Mouse (Mus musculus) CD8-positive naive resting alpha-beta T cell, adult 2 months (primary cell): ENCODE data around the gene Slc10a7.

Experiments used
- DNase-seq, 2 experiments: peaks; one replicate each; pipeline ENCODE4 v3.0.0; 2022; ENCODE audit warnings: low read depth in 2 of 2, low spot score in 2 of 2

Slc10a7 gene

GRCm38 (mm10) chr8:78622362-78622761, 113.2 kb downstream of the Slc10a7 start:
- DNase-seq: peak in 1 of 2 experiments; percentile 24

- no peak for DNase-seq
These were observed 114.8 kb downstream of the Slc10a7 start for GRCm38 (mm10) chr8:78623972-78624371.

GRCm38 (mm10) chr8:78624738-78625442, 115.7 kb downstream of the Slc10a7 start:
- DNase-seq: no peak

- DNase-seq: no peak
These were observed 117.5 kb downstream of the Slc10a7 start for GRCm38 (mm10) chr8:78626632-78627031.

GRCm38 (mm10) chr8:78627793-78628192, 118.6 kb downstream of the Slc10a7 start:
- DNase-seq: no peak

- no peak for DNase-seq
These were observed 121.4 kb downstream of the Slc10a7 start for GRCm38 (mm10) chr8:78630414-78631164.

GRCm38 (mm10) chr8:78633012-78633411, 123.9 kb downstream of the Slc10a7 start:
- DNase-seq: no peak

- DNase-seq: no peak
These were observed 124.9 kb downstream of the Slc10a7 start for GRCm38 (mm10) chr8:78634018-78634417.

GRCm38 (mm10) chr8:78634523-78635240, 125.5 kb downstream of the Slc10a7 start:
- DNase-seq: no peak

- no peak for DNase-seq
These were observed 126.2 kb downstream of the Slc10a7 start for GRCm38 (mm10) chr8:78635241-78635771.

- no peak for DNase-seq
These were observed 132.8 kb downstream of the Slc10a7 start for GRCm38 (mm10) chr8:78641919-78642318.

- no peak for DNase-seq
These were observed 133.2 kb downstream of the Slc10a7 start for GRCm38 (mm10) chr8:78642376-78642775.

- no peak for DNase-seq
These were observed 138.0 kb downstream of the Slc10a7 start for GRCm38 (mm10) chr8:78647000-78647656.

- no peak for DNase-seq
These were observed 138.7 kb downstream of the Slc10a7 start for GRCm38 (mm10) chr8:78647846-78648245.

GRCm38 (mm10) chr8:78648918-78649317, 139.8 kb downstream of the Slc10a7 start:
- DNase-seq: peak; percentile 10 to 46

GRCm38 (mm10) chr8:78651670-78652069, 142.5 kb downstream of the Slc10a7 start:
- no peak for DNase-seq

GRCm38 (mm10) chr8:78655351-78656045, 146.4 kb downstream of the Slc10a7 start:
- DNase-seq: no peak

- DNase-seq: no peak
These were observed 147.7 kb downstream of the Slc10a7 start for GRCm38 (mm10) chr8:78656700-78657370.

GRCm38 (mm10) chr8:78658172-78658571, 149.0 kb downstream of the Slc10a7 start:
- DNase-seq: no peak
